20 mouse cellular contexts compared by ENCODE assay signal in genomic region chr13:99223321-99223884, GRCm38 (mm10). TPM values are rescaled to one million over a fixed set of nuclear protein-coding genes. Genes with fewer than 3 reads are reported as not detected.
DNase-seq lines count a peak whose midpoint lies in the region; TF ChIP-seq lines count a peak whose summit lies in the region.
"Had no signal": no experiment of that assay in that cellular context is flagged by ENCODE, and none has a peak within 500 bp of the region (broad histone marks: within the 10 kb centered on the region; RNA-seq: fewer than 3 reads in every experiment).

No protein-coding gene starts in this region.

- no peaks in the 10 kb centered on the region for H3K36me3 ChIP-seq in heart, embryonic 10.5 days
- no peaks in the 10 kb centered on the region for H3K36me3 ChIP-seq in myocyte (ENCODE audit: control insufficient read depth, insufficient read depth)
- H3K36me3 ChIP-seq: embryonic facial prominence, embryonic 13.5 days; hindbrain, embryonic 12.5 days had no signal

- DNase-seq in heart, embryonic 10.5 days (ENCODE audit: low spot score) = no peak
- no peak for DNase-seq in heart, adult 18-20 months
- DNase-seq in cerebellum, adult 11 months = peak; percentile 8
- DNase-seq in cerebellum, adult 9-10 months = peak; percentile 32
- no peak for DNase-seq in lung, postnatal 36 days
- DNase-seq in adipocyte (ENCODE audit: low spot score) = no peak
- DNase-seq: adrenal gland, postnatal 36 days; forebrain, postnatal 0 days; kidney, adult 8-10 months; kidney, postnatal 14 days; liver; liver, postnatal 0 days; lung, postnatal 10 days; retina, postnatal 1 day; right cerebral cortex, postnatal 4 days had no signal

- no peaks in the 10 kb centered on the region for H3K9me3 ChIP-seq in heart, embryonic 10.5 days
- H3K9me3 ChIP-seq: embryonic facial prominence, embryonic 13.5 days; hindbrain, embryonic 12.5 days had no signal

- H3K4me3 ChIP-seq in heart, embryonic 10.5 days = no peak overlapping the region
- H3K4me3 ChIP-seq in myocyte = no peak overlapping the region
- H3K4me3 ChIP-seq: embryonic facial prominence, embryonic 13.5 days; hindbrain, embryonic 12.5 days had no signal

- no peak overlapping the region for H3ac ChIP-seq in myocyte (ENCODE audit: control insufficient read depth, insufficient read length)

- H3K4me2 ChIP-seq in myocyte (ENCODE audit: low read depth) = peak overlapping the region; percentile 0
- H3K4me2 ChIP-seq: embryonic facial prominence, embryonic 13.5 days; hindbrain, embryonic 12.5 days had no signal

- peaks cover 33% of the 10 kb centered on the region for H3K4me1 ChIP-seq in heart, embryonic 10.5 days
- H3K4me1 ChIP-seq: embryonic facial prominence, embryonic 13.5 days; hindbrain, embryonic 12.5 days had no signal

- no peaks in the 10 kb centered on the region for H3K79me2 ChIP-seq in myocyte (ENCODE audit: control insufficient read depth, insufficient read depth)

- no peaks in the 10 kb centered on the region for H3K27me3 ChIP-seq in heart, embryonic 10.5 days (ENCODE audit: insufficient read depth, poor library complexity, severe bottlenecking)
- H3K27me3 ChIP-seq in myocyte (ENCODE audit: control insufficient read depth, insufficient read depth, insufficient read length) = no peaks in the 10 kb centered on the region
- H3K27me3 ChIP-seq: embryonic facial prominence, embryonic 13.5 days; hindbrain, embryonic 12.5 days had no signal

- WGBS in heart, embryonic 10.5 days = 76% methylated on average over 8 of the region's 8 CpGs

- no peak for TF ChIP-seq POLR2A in myocyte (IDR thresholded peaks at IDR 0.05; ENCODE audit: insufficient read length, low read depth)

- H3K27ac ChIP-seq in heart, embryonic 10.5 days = peak overlapping the region; percentile 38; the same call in 1 of the 2 replicates
- H3K27ac ChIP-seq: embryonic facial prominence, embryonic 13.5 days; hindbrain, embryonic 12.5 days had no signal

TF ChIP-seq in myocyte, 11 proteins besides CTCF, POLR2A, EP300 and RAD21:
- TF ChIP-seq SRF (IDR thresholded peaks at IDR 0.05; ENCODE audit: control insufficient read depth, insufficient read length, low read depth) = no peak
- TF ChIP-seq MYOD1 (IDR thresholded peaks at IDR 0.05; ENCODE audit: control insufficient read depth in 1 of 3, insufficient read length in 2 of 3, low read depth in 2 of 3) = no peak
- no peak for TF ChIP-seq MYOG (IDR thresholded peaks at IDR 0.05; ENCODE audit: control insufficient read depth in 1 of 3, insufficient read depth in 1 of 3, insufficient read length in 2 of 3, low read depth in 2 of 3)
- no peak for TF ChIP-seq TCF3 (IDR thresholded peaks at IDR 0.05; ENCODE audit: insufficient read length, low read depth)
- TF ChIP-seq E2F4 (IDR thresholded peaks at IDR 0.05; ENCODE audit: insufficient read depth) = no peak
- no peak for TF ChIP-seq USF1 (IDR thresholded peaks at IDR 0.05; ENCODE audit: low read depth)
- no peak for TF ChIP-seq CEBPB (IDR thresholded peaks at IDR 0.05; ENCODE audit: insufficient read depth, poor library complexity, severe bottlenecking)
- TF ChIP-seq TCF12 (IDR thresholded peaks at IDR 0.05; ENCODE audit: insufficient read depth, poor library complexity, severe bottlenecking) = no peak
- no peak for TF ChIP-seq REST (IDR thresholded peaks at IDR 0.05; ENCODE audit: insufficient read depth, insufficient read length)
- no peak for TF ChIP-seq MAX (IDR thresholded peaks at IDR 0.05; ENCODE audit: low read depth)
- no peak for TF ChIP-seq POLR2AphosphoS2 (IDR thresholded peaks at IDR 0.05; ENCODE audit: insufficient read length, low read depth)

RNA-seq across cellular contexts. Expression of gene Zfp366, which starts 38.8 kb away (rescaled TPM):
- 0.10 and 0.14 TPM in 2 replicates for polyA plus RNA-seq in heart, embryonic 10.5 days (2016; fragmentation: Nextera tagmentation; extraction: Ambion mirVana)
- 10 to 100 TPM; 14.1 to 14.9 TPM for total RNA-seq in heart, adult 18-20 months (2021)
- 0.01 TPM for polyA plus RNA-seq in myocyte (2012; fragmentation: generic; extraction: Trizol)
- total RNA-seq: granulocyte monocyte progenitor cell, adult 5-6 weeks had no signal
- polyA plus RNA-seq: activated CD4-positive, CD25-positive, alpha-beta regulatory T cell, adult 4 months had no signal

Comparison
In these comparisons a context has a peak if more than half of its experiments do, and no peak if none do; other contexts are left out.
1. DNase-seq: peak in cerebellum, adult 11 months (single experiment) and cerebellum, adult 9-10 months (single experiment); none in heart, embryonic 10.5 days (single experiment), heart, adult 18-20 months (0 of 2), lung, postnatal 36 days (single experiment) and adipocyte (single experiment).